Mouse (Mus musculus) heart, embryonic 11.5 days (tissue): ENCODE data around the gene Adk. TPM values are rescaled to one million over a fixed set of nuclear protein-coding genes. Genes with fewer than 3 reads are reported as not detected.

ENCODE experiments used
- ATAC-seq: fragments of 200-750 bp; cut with Nextera tagmentation; replicated peaks from 2 replicates; pipeline ENCODE4 v1.8.0; 2017; ENCODE audit warnings: moderate library complexity; ENCODE audit not compliant: insufficient number of reproducible peaks, low FRiP score, low TSS enrichment
- H3K27ac ChIP-seq: fragments of 300-500 bp; sonication (generic); 2 replicates; pipeline ENCODE4 v1.5.1; 2014; ENCODE audit warnings: mild to moderate bottlenecking, low read depth, low read length
- H3K27me3 ChIP-seq: fragments of 300-500 bp; sonication (generic); 2 replicates; pipeline ENCODE4 v1.6.1; 2014; ENCODE audit warnings: mild to moderate bottlenecking, low read length, mixed read lengths; ENCODE audit not compliant: control insufficient read depth, insufficient read depth
- H3K36me3 ChIP-seq: fragments of 300-500 bp; sonication (generic); 2 replicates; pipeline ENCODE4 v1.6.1; 2014; ENCODE audit warnings: mild to moderate bottlenecking, low read length, moderate library complexity, mixed read lengths; ENCODE audit not compliant: control insufficient read depth, insufficient read depth
- H3K4me1 ChIP-seq: fragments of 300-500 bp; sonication (generic); 2 replicates; pipeline ENCODE4 v1.6.1; 2014; ENCODE audit warnings: low read length; ENCODE audit not compliant: control insufficient read depth, insufficient read depth
- H3K4me2 ChIP-seq: fragments of 300-500 bp; sonication (generic); 2 replicates; pipeline ENCODE4 v1.6.1; 2014; ENCODE audit warnings: mild to moderate bottlenecking, moderate library complexity
- H3K4me3 ChIP-seq: fragments of 300-500 bp; sonication (generic); 2 replicates; pipeline ENCODE4 v1.5.1; 2014; ENCODE audit warnings: low read depth, low read length
- H3K9ac ChIP-seq: fragments of 300-500 bp; sonication (generic); 2 replicates; pipeline ENCODE4 v1.6.1; 2014; ENCODE audit warnings: mild to moderate bottlenecking, low read depth, low read length, moderate library complexity
- H3K9me3 ChIP-seq: fragments of 300-500 bp; sonication (generic); replicated peaks from 2 replicates; pipeline ENCODE4 v1.6.1; 2016; ENCODE audit warnings: low read length; ENCODE audit not compliant: control insufficient read depth
- WGBS: fragments of 180-500 bp; shearing (Covaris S2); extraction: QIAGEN DNeasy Blood & Tissue Kit; methylation state at CpG from one replicate; pipeline ENCODE4 v1.1.7; 2014; ENCODE audit not compliant: insufficient replicate concordance; 5-methylcytosine and 5-hydroxymethylcytosine counted together
- polyA plus RNA-seq: library from polyadenylated mRNA; unstranded; fragments of >200 nt; fragmentation: Nextera tagmentation; extraction: Ambion mirVana; gene quantifications from 2 replicates; pipeline ENCODE4 v1.2.1, GENCODE M21; 2014

Gene Adk
- polyA plus RNA-seq, 1 experiment from 2014 or later = 261 TPM

- Histone ChIP-seq H3K36me3 (no peaks in the 10 kb centered on the region; the same call in 1 of the 2 replicates), H3K27ac (peak overlapping the region; percentile 93), H3K27me3 (no peaks in the 10 kb centered on the region), H3K9ac (peak overlapping the region; percentile 89), H3K9me3 (no peaks in the 10 kb centered on the region), H3K4me2 (peak overlapping the region; percentile 93), H3K4me1 (peaks cover 12% of the 10 kb centered on the region; the same call in 1 of the 2 replicates), H3K4me3 (peak overlapping the region; percentile 86)
- ATAC-seq = no peak
- WGBS = 5% methylated on average over 8 of the region's 8 CpGs
Observed at GRCm38 (mm10) chr14:21053151-21053550, 777 bp downstream of the Adk start.

- no peaks in the 10 kb centered on the region for H3K9me3 ChIP-seq
- H3K36me3 ChIP-seq = no peaks in the 10 kb centered on the region; the same call in 1 of the 2 replicates
- H3K4me2 ChIP-seq = peak overlapping the region; percentile 93
- H3K27ac ChIP-seq = no peak overlapping the region; the same call in 1 of the 2 replicates
- peak overlapping the region; percentile 86 for H3K4me3 ChIP-seq
- no peaks in the 10 kb centered on the region for H3K27me3 ChIP-seq
- 44% methylated on average over 7 of the region's 7 CpGs for WGBS
- H3K9ac ChIP-seq = no peak overlapping the region
- ATAC-seq = no peak
- peaks cover 12% of the 10 kb centered on the region; the same call in 1 of the 2 replicates for H3K4me1 ChIP-seq
Observed at GRCm38 (mm10) chr14:21053586-21053985, 1.2 kb downstream of the Adk start.

- H3K27me3 ChIP-seq = no peaks in the 10 kb centered on the region
- H3K4me2 ChIP-seq = no peak overlapping the region
- WGBS = 84% methylated on average over 2 of the region's 2 CpGs
- no peak overlapping the region for H3K4me3 ChIP-seq
- H3K27ac ChIP-seq = no peak overlapping the region
- no peak overlapping the region for H3K9ac ChIP-seq
- no peaks in the 10 kb centered on the region for H3K9me3 ChIP-seq
- no peaks in the 10 kb centered on the region; the same call in 1 of the 2 replicates for H3K36me3 ChIP-seq
- ATAC-seq = no peak
- peaks cover 7% of the 10 kb centered on the region; the same call in 1 of the 2 replicates for H3K4me1 ChIP-seq
Observed at GRCm38 (mm10) chr14:21058972-21059371, 6.6 kb downstream of the Adk start.

GRCm38 (mm10) chr14:21062766-21063513 lies 10.6 kb downstream of the Adk start:
- Histone ChIP-seq H3K36me3 (no peaks in the 10 kb centered on the region), H3K4me2 (no peak overlapping the region), H3K9ac (no peak overlapping the region), H3K4me1 (peaks cover 18% of the 10 kb centered on the region), H3K9me3 (no peaks in the 10 kb centered on the region), H3K4me3 (no peak overlapping the region), H3K27ac (no peak overlapping the region), H3K27me3 (no peaks in the 10 kb centered on the region)
- no peak for ATAC-seq
- 62% methylated on average over 5 of the region's 5 CpGs for WGBS

- Histone ChIP-seq H3K27me3 (no peaks in the 10 kb centered on the region), H3K4me1 (peaks cover 18% of the 10 kb centered on the region), H3K36me3 (no peaks in the 10 kb centered on the region), H3K9ac (no peak overlapping the region), H3K4me2 (no peak overlapping the region), H3K4me3 (no peak overlapping the region), H3K27ac (no peak overlapping the region), H3K9me3 (no peaks in the 10 kb centered on the region)
- no peak for ATAC-seq
- WGBS = 23% methylated on average over 1 of the region's 1 CpGs
Observed at GRCm38 (mm10) chr14:21064321-21064720, 11.9 kb downstream of the Adk start.

- Histone ChIP-seq H3K4me3 (no peak overlapping the region), H3K4me2 (peak overlapping the region; percentile 19; the same call in 1 of the 2 replicates), H3K9ac (0 out of 2 replicates have a peak overlapping the region, but pooled peaks have one; percentile 2), H3K9me3 (no peaks in the 10 kb centered on the region), H3K36me3 (no peaks in the 10 kb centered on the region), H3K27me3 (no peaks in the 10 kb centered on the region), H3K27ac (peak overlapping the region; percentile 75; the same call in 1 of the 2 replicates), H3K4me1 (peaks cover 24% of the 10 kb centered on the region)
- 18% methylated on average over 8 of the region's 8 CpGs for WGBS
- no peak for ATAC-seq
Observed at GRCm38 (mm10) chr14:21065490-21066162, 13.3 kb downstream of the Adk start.

GRCm38 (mm10) chr14:21069594-21069993 lies 17.2 kb downstream of the Adk start:
- ATAC-seq = no peak
- no peak overlapping the region for H3K27ac ChIP-seq
- 80% methylated on average over 5 of the region's 5 CpGs for WGBS
- H3K4me1 ChIP-seq = peaks cover 31% of the 10 kb centered on the region
- H3K4me3 ChIP-seq = no peak overlapping the region
- H3K36me3 ChIP-seq = no peaks in the 10 kb centered on the region
- H3K9ac ChIP-seq = no peak overlapping the region
- H3K27me3 ChIP-seq = no peaks in the 10 kb centered on the region
- H3K9me3 ChIP-seq = no peaks in the 10 kb centered on the region
- H3K4me2 ChIP-seq = no peak overlapping the region

GRCm38 (mm10) chr14:21073981-21074380 lies 21.6 kb downstream of the Adk start:
- peak overlapping the region; percentile 65 for H3K27ac ChIP-seq
- ATAC-seq = peak; percentile 60

More at GRCm38 (mm10) chr14:21073981-21074380, 21.6 kb downstream of the Adk start:
- peaks cover 36% of the 10 kb centered on the region for H3K4me1 ChIP-seq
- H3K4me3 ChIP-seq = no peak overlapping the region
- no peaks in the 10 kb centered on the region for H3K9me3 ChIP-seq
- H3K4me2 ChIP-seq = peak overlapping the region; percentile 82
- 10% methylated on average over 3 of the region's 3 CpGs for WGBS
- H3K36me3 ChIP-seq = no peaks in the 10 kb centered on the region
- no peaks in the 10 kb centered on the region for H3K27me3 ChIP-seq
- H3K9ac ChIP-seq = no peak overlapping the region; the same call in 1 of the 2 replicates
